Mouse (Mus musculus): ENCODE measurements around the gene Cldnd2. TPM values are rescaled to one million over a fixed set of nuclear protein-coding genes. Genes with fewer than 3 reads are reported as not detected.

Gene Cldnd2
- polyA plus RNA-seq (2012; rRNA removed) (not detected in 2 replicates), polyA plus RNA-seq (2014; fragmentation: Nextera tagmentation; extraction: Ambion mirVana) (not detected in 2 replicates)

GRCm38 (mm10) chr7:43440482-43440881, at the start of gene Cldnd2:
TSS of gene Cldnd2 (plus strand) at chr7:43440782.
- DNase-seq (ENCODE audit: low spot score) (no peak), ATAC-seq (ENCODE audit: low FRiP score, low read depth) (no peak)
- no peaks in the 10 kb centered on the region for H3K27me3 ChIP-seq (ENCODE audit: control insufficient read depth, insufficient read depth, low read length)
- H3K36me3 ChIP-seq (ENCODE audit: control insufficient read depth, insufficient read depth, low read length) = no peaks in the 10 kb centered on the region
- H3K9ac ChIP-seq (ENCODE audit: low read depth, low read length, severe bottlenecking) = no peak within 1 kb of the TSS
- H3K4me3 ChIP-seq (replicated peaks; ENCODE audit: low read length) = no peak within 1 kb of the TSS
- no peak within 1 kb of the TSS for H3K27ac ChIP-seq (replicated peaks; ENCODE audit: low read depth, low read length)
- TF ChIP-seq POLR2A (IDR thresholded peaks at IDR 0.05; ENCODE audit: borderline replicate concordance, extremely low read depth, insufficient read depth, insufficient read length) = no peak
- H3K9me3 ChIP-seq (ENCODE audit: control insufficient read depth, low read length) = no peaks in the 10 kb centered on the region
- 83% methylated on average over 6 of the region's 6 CpGs for WGBS
- peaks cover 19% of the 10 kb centered on the region for H3K4me1 ChIP-seq (ENCODE audit: control insufficient read depth, insufficient read depth, low read length)
- H3K4me2 ChIP-seq (replicated peaks; ENCODE audit: low read depth, low read length, severe bottlenecking) = no peak within 1 kb of the TSS

- Histone ChIP-seq H3K4me1 (ENCODE audit: control insufficient read depth, insufficient read depth, low read length) (no peaks in the 10 kb centered on the region), H3K9me3 (ENCODE audit: control insufficient read depth, low read length) (no peaks in the 10 kb centered on the region), H3K27ac (replicated peaks; ENCODE audit: low read depth, low read length) (no peak overlapping the region), H3K4me3 (replicated peaks; ENCODE audit: low read length) (no peak overlapping the region), H3K36me3 (ENCODE audit: control insufficient read depth, insufficient read depth, low read length) (no peaks in the 10 kb centered on the region), H3K9ac (ENCODE audit: low read depth, low read length, severe bottlenecking) (no peak overlapping the region), H3K4me2 (replicated peaks; ENCODE audit: low read depth, low read length, severe bottlenecking) (no peak overlapping the region), H3K27me3 (ENCODE audit: control insufficient read depth, insufficient read depth, low read length) (no peaks in the 10 kb centered on the region)
- no peak for DNase-seq (ENCODE audit: low spot score)
- WGBS = 71% methylated on average over 8 of the region's 8 CpGs
- no peak for ATAC-seq (ENCODE audit: low FRiP score, low read depth)
- TF ChIP-seq POLR2A (IDR thresholded peaks at IDR 0.05; ENCODE audit: borderline replicate concordance, extremely low read depth, insufficient read depth, insufficient read length) = no peak
These were observed 48.0 kb upstream of the Cldnd2 start for GRCm38 (mm10) chr7:43392349-43393121.

GRCm38 (mm10) chr7:43399501-43399900, 41.1 kb upstream of the Cldnd2 start:
- H3K9ac ChIP-seq (ENCODE audit: low read depth, low read length, severe bottlenecking) = no peak overlapping the region
- ATAC-seq (ENCODE audit: low FRiP score, low read depth) (no peak), DNase-seq (ENCODE audit: low spot score) (no peak)
- H3K36me3 ChIP-seq (ENCODE audit: control insufficient read depth, insufficient read depth, low read length) = no peaks in the 10 kb centered on the region
- WGBS = 76% methylated on average over 2 of the region's 2 CpGs
- H3K27ac ChIP-seq (replicated peaks; ENCODE audit: low read depth, low read length) = no peak overlapping the region
- no peak overlapping the region for H3K4me3 ChIP-seq (replicated peaks; ENCODE audit: low read length)
- no peaks in the 10 kb centered on the region for H3K27me3 ChIP-seq (ENCODE audit: control insufficient read depth, insufficient read depth, low read length)
- no peaks in the 10 kb centered on the region for H3K4me1 ChIP-seq (ENCODE audit: control insufficient read depth, insufficient read depth, low read length)
- no peaks in the 10 kb centered on the region for H3K9me3 ChIP-seq (ENCODE audit: control insufficient read depth, low read length)
- no peak for TF ChIP-seq POLR2A (IDR thresholded peaks at IDR 0.05; ENCODE audit: borderline replicate concordance, extremely low read depth, insufficient read depth, insufficient read length)
- H3K4me2 ChIP-seq (replicated peaks; ENCODE audit: low read depth, low read length, severe bottlenecking) = no peak overlapping the region

GRCm38 (mm10) chr7:43402718-43403117, 37.9 kb upstream of the Cldnd2 start:
- Histone ChIP-seq H3K27ac (replicated peaks; ENCODE audit: low read depth, low read length) (no peak overlapping the region), H3K4me2 (replicated peaks; ENCODE audit: low read depth, low read length, severe bottlenecking) (no peak overlapping the region), H3K9me3 (ENCODE audit: control insufficient read depth, low read length) (no peaks in the 10 kb centered on the region), H3K27me3 (ENCODE audit: control insufficient read depth, insufficient read depth, low read length) (no peaks in the 10 kb centered on the region), H3K9ac (ENCODE audit: low read depth, low read length, severe bottlenecking) (no peak overlapping the region), H3K4me3 (replicated peaks; ENCODE audit: low read length) (no peak overlapping the region), H3K4me1 (ENCODE audit: control insufficient read depth, insufficient read depth, low read length) (no peaks in the 10 kb centered on the region), H3K36me3 (ENCODE audit: control insufficient read depth, insufficient read depth, low read length) (no peaks in the 10 kb centered on the region)
- DNase-seq (ENCODE audit: low spot score) (no peak), ATAC-seq (ENCODE audit: low FRiP score, low read depth) (no peak)
- no peak for TF ChIP-seq POLR2A (IDR thresholded peaks at IDR 0.05; ENCODE audit: borderline replicate concordance, extremely low read depth, insufficient read depth, insufficient read length)
- WGBS = 21% methylated on average over 2 of the region's 2 CpGs

GRCm38 (mm10) chr7:43407573-43407972, 33.0 kb upstream of the Cldnd2 start:
- no peak overlapping the region for H3K9ac ChIP-seq (ENCODE audit: low read depth, low read length, severe bottlenecking)
- no peaks in the 10 kb centered on the region for H3K27me3 ChIP-seq (ENCODE audit: control insufficient read depth, insufficient read depth, low read length)
- no peaks in the 10 kb centered on the region for H3K9me3 ChIP-seq (ENCODE audit: control insufficient read depth, low read length)
- ATAC-seq (ENCODE audit: low FRiP score, low read depth) (no peak), DNase-seq (ENCODE audit: low spot score) (no peak)
- H3K4me1 ChIP-seq (ENCODE audit: control insufficient read depth, insufficient read depth, low read length) = no peaks in the 10 kb centered on the region
- H3K4me2 ChIP-seq (replicated peaks; ENCODE audit: low read depth, low read length, severe bottlenecking) = no peak overlapping the region
- no peaks in the 10 kb centered on the region for H3K36me3 ChIP-seq (ENCODE audit: control insufficient read depth, insufficient read depth, low read length)
- H3K27ac ChIP-seq (replicated peaks; ENCODE audit: low read depth, low read length) = no peak overlapping the region
- WGBS = 85% methylated on average over 3 of the region's 3 CpGs
- no peak for TF ChIP-seq POLR2A (IDR thresholded peaks at IDR 0.05; ENCODE audit: borderline replicate concordance, extremely low read depth, insufficient read depth, insufficient read length)
- no peak overlapping the region for H3K4me3 ChIP-seq (replicated peaks; ENCODE audit: low read length)

Measured in limb, embryonic 14.5 days (tissue).